Mouse (Mus musculus) ES-E14 (cell line): ENCODE data around the gene H2-DMb1. TPM values are rescaled to one million over a fixed set of nuclear protein-coding genes. Genes with fewer than 3 reads are reported as not detected.

Experiments used
- DNase-seq: peaks from one replicate; pipeline ENCODE4 v3.0.0-alpha.2; 2013; ENCODE audit warnings: low read depth, low spot score
- H3K27ac ChIP-seq: 2 replicates; pipeline ENCODE4 v1.5.1; 2012; ENCODE audit warnings: low read depth, mild to moderate bottlenecking, low read length, moderate library complexity, mixed read lengths; ENCODE audit not compliant: poor library complexity, insufficient read depth, severe bottlenecking
- H3K36me3 ChIP-seq: 2 replicates; pipeline ENCODE4 v1.6.1; 2012; ENCODE audit warnings: mild to moderate bottlenecking, low read length, moderate library complexity, mixed read lengths; ENCODE audit not compliant: control insufficient read depth, poor library complexity, insufficient read depth, severe bottlenecking
- H3K4me1 ChIP-seq, 2 experiments: fragments of 150-350 bp in 1 of 2; sonication (generic) in 1 of 2; 2 replicates each; pipeline ENCODE4 v1.6.1; 2012; ENCODE audit warnings: low read length in 2 of 2, mild to moderate bottlenecking in 1 of 2, mixed read lengths in 1 of 2; ENCODE audit not compliant: control insufficient read depth in 2 of 2, insufficient read depth in 2 of 2, poor library complexity in 1 of 2
- H3K4me3 ChIP-seq, 2 experiments: fragments of 150-350 bp in 1 of 2; sonication (generic) in 1 of 2; 2 replicates each; pipeline ENCODE4 v1.5.1; 2012; ENCODE audit warnings: low read length in 2 of 2, low read depth in 1 of 2, mild to moderate bottlenecking in 1 of 2, mixed read lengths in 1 of 2; ENCODE audit not compliant: insufficient read depth in 1 of 2, poor library complexity in 1 of 2, severe bottlenecking in 1 of 2
- H3K9ac ChIP-seq: 2 replicates; pipeline ENCODE4 v1.6.1; 2012; ENCODE audit warnings: low read depth, mild to moderate bottlenecking, low read length, mixed read lengths; ENCODE audit not compliant: poor library complexity, insufficient read depth, severe bottlenecking
- H3K9me3 ChIP-seq: fragments of 150-350 bp; sonication (generic); 2 replicates; pipeline ENCODE4 v1.6.1; 2012; ENCODE audit warnings: low read depth, mild to moderate bottlenecking, low read length; ENCODE audit not compliant: control insufficient read depth, insufficient read depth
- CHD2 ChIP-seq: IDR thresholded peaks from 2 replicates; pipeline ENCODE4 v1.6.1; 2014; ENCODE audit warnings: mild to moderate bottlenecking, low read depth, low read length, inconsistent platforms
- HCFC1 ChIP-seq: IDR thresholded peaks from 2 replicates; pipeline ENCODE4 v1.6.1; 2012; ENCODE audit warnings: low read length, inconsistent platforms, borderline replicate concordance; ENCODE audit not compliant: insufficient read depth
- MAFK ChIP-seq: IDR thresholded peaks from 2 replicates; pipeline ENCODE4 v1.6.1; 2014; ENCODE audit warnings: mild to moderate bottlenecking, low read depth, low read length, inconsistent platforms; ENCODE audit not compliant: insufficient read depth
- ZC3H11A ChIP-seq: IDR thresholded peaks from 2 replicates; pipeline ENCODE4 v1.6.1; 2012; ENCODE audit warnings: low read depth, mild to moderate bottlenecking, inconsistent platforms, low read length, borderline replicate concordance
- ZNF384 ChIP-seq: IDR thresholded peaks from 2 replicates; pipeline ENCODE4 v1.6.1; 2012; ENCODE audit warnings: low read depth, low read length, inconsistent platforms
- in situ Hi-C, 2 experiments: fragments of 600-800 bp; cut with MboI; formaldehyde crosslinking; loops; one replicate each; pipeline ENCODE4 v1.15.1; 2025; ENCODE audit warnings: low sequenced_read_pairs in 2 of 2, inconsistent platforms in 1 of 2; ENCODE audit not compliant: unreplicated experiment in 2 of 2
- total RNA-seq: library from RNA; depleted of rRNA; stranded (reverse); fragments of 300-350 nt; gene quantifications from 2 replicates; pipeline ENCODE4 v1.2.3, GENCODE M21; 2012

Gene H2-DMb1
- total RNA-seq, 1 experiment = 3.1 TPM

GRCm38 (mm10) chr17:34116736-34117370 lies 36.0 kb upstream of the H2-DMb1 start:
- H3K27ac ChIP-seq = no peak overlapping the region
- H3K9me3 ChIP-seq = no peaks in the 10 kb centered on the region
- H3K4me3 ChIP-seq = peak overlapping the region; percentile 83 to 99
- no peak for TF ChIP-seq MAFK
- TF ChIP-seq ZC3H11A = no peak
- TF ChIP-seq CHD2 = no peak
- no peak for TF ChIP-seq HCFC1
- no peak for TF ChIP-seq ZNF384
- peaks cover 74% of the 10 kb centered on the region for H3K36me3 ChIP-seq
- H3K4me1 ChIP-seq = peaks cover 0 to 2% of the 10 kb centered on the region in 2 experiments; a peak in 1 of 4 replicates
- H3K9ac ChIP-seq = peak overlapping the region; percentile 65
- in situ Hi-C loops = no loop called here
- DNase-seq = no peak

DNA sequence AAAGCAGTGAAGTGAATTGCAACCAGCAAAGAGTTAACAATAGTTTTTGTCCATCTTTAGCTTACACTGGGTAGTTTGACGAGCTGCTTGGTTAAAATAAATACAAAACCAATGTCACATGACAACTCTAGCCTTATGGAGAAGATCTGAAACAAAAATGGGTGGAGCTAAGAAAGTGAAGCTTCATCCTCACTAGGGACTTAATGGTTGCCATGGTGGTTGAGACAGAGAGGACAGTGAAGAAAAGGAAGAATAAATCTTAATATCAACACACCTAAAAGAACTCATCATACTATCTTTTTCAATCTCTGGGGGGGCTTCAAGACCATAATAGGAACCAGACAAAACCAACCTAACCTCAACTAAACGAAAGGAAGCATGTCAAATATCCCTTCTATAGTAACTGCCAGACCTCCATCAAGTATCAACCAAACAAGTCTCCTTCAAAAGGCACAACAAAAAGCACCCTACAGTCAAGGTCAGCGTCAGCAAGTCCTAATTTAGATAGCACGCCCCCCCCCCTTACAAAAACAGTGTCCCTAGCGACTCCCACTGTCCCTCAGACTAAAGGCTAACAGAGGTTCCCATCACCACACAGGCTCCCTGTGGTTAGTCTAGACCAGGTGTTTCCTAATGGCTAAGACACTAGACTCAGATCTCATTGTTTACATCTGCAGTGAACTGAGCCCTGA lies 35.3 kb upstream of the H2-DMb1 start:
- H3K27ac ChIP-seq = no peak overlapping the region
- peak overlapping the region; percentile 91 for H3K9ac ChIP-seq
- H3K4me3 ChIP-seq = peak overlapping the region; percentile 83 to 99
- H3K4me1 ChIP-seq = peaks cover 0 to 2% of the 10 kb centered on the region in 2 experiments; a peak in 1 of 4 replicates
- H3K9me3 ChIP-seq = no peaks in the 10 kb centered on the region
- in situ Hi-C loops = no loop called here
- DNase-seq = no peak
- TF ChIP-seq CHD2 = no peak
- H3K36me3 ChIP-seq = peaks cover 67% of the 10 kb centered on the region

DNA sequence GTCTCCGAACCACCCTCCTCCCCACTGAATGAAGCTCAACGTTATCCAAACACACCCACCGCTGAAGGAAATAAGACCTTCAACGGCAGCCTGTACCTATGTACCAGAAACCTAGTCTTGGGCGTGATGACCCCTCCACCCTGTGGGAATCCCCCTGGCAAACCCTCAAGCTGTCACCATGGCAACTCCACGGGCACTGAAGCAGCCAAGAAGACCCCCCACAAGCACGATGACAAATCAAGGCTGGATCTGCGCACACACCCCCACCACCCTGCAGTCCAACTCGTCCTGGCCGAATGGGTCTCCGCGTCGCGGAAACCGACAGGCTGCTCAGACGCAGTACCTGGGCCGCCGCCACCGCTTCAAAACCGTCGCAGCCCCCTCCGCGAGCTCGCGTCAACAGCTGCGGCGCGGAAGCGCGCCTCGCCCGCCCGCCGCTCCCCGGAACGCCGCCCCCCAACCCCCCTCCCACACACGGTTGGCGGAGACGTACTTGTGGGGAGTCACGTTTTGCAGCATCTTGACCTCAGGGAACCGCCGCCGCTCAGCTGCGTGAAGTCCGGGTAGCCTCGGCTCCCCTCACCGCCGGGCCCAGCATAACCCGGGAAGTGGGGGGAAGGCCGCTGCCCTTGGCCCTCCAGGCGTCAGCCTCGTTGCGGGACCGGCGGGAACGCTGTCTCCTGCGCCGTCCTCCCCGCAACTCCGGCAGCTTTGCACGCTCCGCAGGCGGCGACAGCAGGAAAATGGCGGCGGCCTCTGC lies 34.6 kb upstream of the H2-DMb1 start:
- in situ Hi-C loops = no loop called here
- H3K9ac ChIP-seq = peak overlapping the region; percentile 91
- peak overlapping the region; percentile 83 to 99 for H3K4me3 ChIP-seq
- H3K27ac ChIP-seq = peak overlapping the region; percentile 50
- TF ChIP-seq CHD2 = no peak
- no peak for TF ChIP-seq ZC3H11A
- no peak for TF ChIP-seq HCFC1
- TF ChIP-seq ZNF384 = no peak
- no peak for TF ChIP-seq MAFK
- peaks cover 59% of the 10 kb centered on the region for H3K36me3 ChIP-seq
- H3K9me3 ChIP-seq = no peaks in the 10 kb centered on the region
- DNase-seq = no peak
- H3K4me1 ChIP-seq = peaks cover 0 to 2% of the 10 kb centered on the region in 2 experiments; a peak in 1 of 4 replicates

DNA sequence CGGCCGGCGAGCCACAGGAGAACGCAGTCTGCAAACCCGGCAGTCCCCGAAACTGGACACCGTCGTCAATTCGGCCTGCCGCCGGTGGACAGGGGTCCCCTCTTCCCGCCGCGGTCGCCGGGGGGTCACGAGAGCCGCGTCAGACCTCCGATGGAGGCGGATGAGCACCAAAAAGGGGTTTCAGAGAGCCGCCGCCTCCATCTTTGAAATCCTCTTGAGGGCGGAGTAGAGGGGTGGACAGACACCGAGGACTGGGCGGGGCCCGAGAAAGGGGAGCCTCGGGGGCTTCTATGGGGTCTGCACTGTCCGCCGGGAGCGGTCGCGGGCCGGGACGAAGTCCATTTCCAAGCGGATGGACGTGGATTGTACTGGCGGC lies 34.0 kb upstream of the H2-DMb1 start:
- no peaks in the 10 kb centered on the region for H3K9me3 ChIP-seq
- peaks cover 0 to under 1% of the 10 kb centered on the region in 2 experiments; a peak in 1 of 4 replicates for H3K4me1 ChIP-seq
- H3K36me3 ChIP-seq = peaks cover 54% of the 10 kb centered on the region
- TF ChIP-seq ZNF384 = no peak
- no peak for TF ChIP-seq MAFK
- TF ChIP-seq CHD2 = no peak
- TF ChIP-seq ZC3H11A = no peak
- peak overlapping the region; percentile 50 for H3K27ac ChIP-seq
- no peak for DNase-seq
- H3K9ac ChIP-seq = peak overlapping the region; percentile 91
- peak overlapping the region; percentile 83 to 99 for H3K4me3 ChIP-seq
- in situ Hi-C loops = no loop called here
